Mouse (Mus musculus): ENCODE data around the gene Zfp646. TPM values are rescaled to one million over a fixed set of nuclear protein-coding genes. Genes with fewer than 3 reads are reported as not detected.
A peak's percentile ranks its signal among the peaks of the same experiment; 100 is the strongest.

The Zfp646 gene
- polyA plus RNA-seq, 1 experiment from 2014 or later = 7.4 TPM

DNA sequence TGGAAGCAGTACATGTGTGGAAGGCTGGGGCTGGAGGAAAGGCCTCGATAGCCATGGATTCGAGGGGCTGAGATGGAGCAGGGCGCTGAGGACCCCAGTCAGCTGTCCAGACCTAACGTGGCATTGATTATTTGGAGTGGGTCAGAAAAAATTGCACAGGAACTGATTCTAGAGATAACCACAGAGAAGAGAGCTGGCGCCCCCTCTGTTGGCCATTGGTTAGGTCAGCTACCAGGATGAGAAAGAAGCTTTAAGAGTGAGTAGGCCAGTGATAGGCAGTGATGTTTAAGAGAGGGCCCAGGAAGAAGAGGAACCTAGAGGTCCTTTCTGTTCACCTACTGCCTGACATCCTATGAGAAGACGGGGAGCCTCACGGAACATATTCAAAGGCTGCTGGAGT, 43.3 kb downstream of the Zfp646 start:
- no peak overlapping the region for H3K9ac ChIP-seq (ENCODE audit: low read depth, low read length)
- peaks cover 16% of the 10 kb centered on the region; the same call in 1 of the 2 replicates for H3K36me3 ChIP-seq (ENCODE audit: insufficient read depth, low read length)
- H3K4me2 ChIP-seq (ENCODE audit: low read length) = no peak overlapping the region
- DNase-seq (ENCODE audit: low spot score) = peak; percentile 63
- no peaks in the 10 kb centered on the region for H3K27me3 ChIP-seq (ENCODE audit: insufficient read depth, low read length)
- H3K27ac ChIP-seq = no peak overlapping the region
- 77% methylated on average over 7 of the region's 7 CpGs for WGBS
- H3K4me3 ChIP-seq (replicated peaks; ENCODE audit: low read depth, low read length) = no peak overlapping the region
- no peaks in the 10 kb centered on the region for H3K9me3 ChIP-seq (replicated peaks; ENCODE audit: low read length)
- ATAC-seq (replicated peaks; ENCODE audit: low FRiP score, low read depth) = no peak
- H3K4me1 ChIP-seq (replicated peaks; ENCODE audit: insufficient read depth, low read length) = 0 out of 2 replicates have a peak, but pooled peaks cover under 1% of the 10 kb centered on the region
- peak; percentile 58 for TF ChIP-seq CTCF (IDR thresholded peaks at IDR 0.05; ENCODE audit: low read depth)

DNA sequence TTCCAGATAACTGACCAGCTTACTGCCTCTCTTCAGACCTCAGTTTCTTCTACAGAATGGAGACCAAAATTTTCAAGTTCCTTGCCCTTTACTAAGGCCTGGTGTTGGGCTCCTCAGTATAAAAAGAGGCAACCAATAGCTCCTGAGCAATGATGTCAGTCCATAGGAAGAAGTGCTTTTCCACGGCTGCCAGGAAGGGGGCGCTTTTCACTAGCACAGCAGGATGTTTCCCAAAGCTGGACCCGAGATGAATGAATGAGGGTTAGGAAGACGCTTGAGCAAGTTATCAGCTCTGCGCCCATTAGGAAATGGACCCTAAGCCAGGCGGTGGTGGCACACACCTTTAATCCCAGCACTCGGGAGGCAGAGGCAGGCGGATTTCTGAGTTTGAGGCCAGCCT, 45.5 kb downstream of the Zfp646 start:
- H3K4me1 ChIP-seq (replicated peaks; ENCODE audit: insufficient read depth, low read length) = peaks cover 8% of the 10 kb centered on the region; the same call in 1 of the 2 replicates
- DNase-seq (ENCODE audit: low spot score) = peak; percentile 49
- H3K27me3 ChIP-seq (ENCODE audit: insufficient read depth, low read length) = no peaks in the 10 kb centered on the region
- no peak overlapping the region for H3K9ac ChIP-seq (ENCODE audit: low read depth, low read length)
- no peak overlapping the region for H3K4me3 ChIP-seq (replicated peaks; ENCODE audit: low read depth, low read length)
- no peak overlapping the region for H3K27ac ChIP-seq
- H3K9me3 ChIP-seq (replicated peaks; ENCODE audit: low read length) = no peaks in the 10 kb centered on the region
- TF ChIP-seq CTCF (IDR thresholded peaks at IDR 0.05; ENCODE audit: low read depth) = peak; percentile 67
- no peak for ATAC-seq (replicated peaks; ENCODE audit: low FRiP score, low read depth)
- H3K4me2 ChIP-seq (ENCODE audit: low read length) = no peak overlapping the region
- 67% methylated on average over 8 of the region's 8 CpGs for WGBS
- H3K36me3 ChIP-seq (ENCODE audit: insufficient read depth, low read length) = peaks cover 24% of the 10 kb centered on the region

DNA sequence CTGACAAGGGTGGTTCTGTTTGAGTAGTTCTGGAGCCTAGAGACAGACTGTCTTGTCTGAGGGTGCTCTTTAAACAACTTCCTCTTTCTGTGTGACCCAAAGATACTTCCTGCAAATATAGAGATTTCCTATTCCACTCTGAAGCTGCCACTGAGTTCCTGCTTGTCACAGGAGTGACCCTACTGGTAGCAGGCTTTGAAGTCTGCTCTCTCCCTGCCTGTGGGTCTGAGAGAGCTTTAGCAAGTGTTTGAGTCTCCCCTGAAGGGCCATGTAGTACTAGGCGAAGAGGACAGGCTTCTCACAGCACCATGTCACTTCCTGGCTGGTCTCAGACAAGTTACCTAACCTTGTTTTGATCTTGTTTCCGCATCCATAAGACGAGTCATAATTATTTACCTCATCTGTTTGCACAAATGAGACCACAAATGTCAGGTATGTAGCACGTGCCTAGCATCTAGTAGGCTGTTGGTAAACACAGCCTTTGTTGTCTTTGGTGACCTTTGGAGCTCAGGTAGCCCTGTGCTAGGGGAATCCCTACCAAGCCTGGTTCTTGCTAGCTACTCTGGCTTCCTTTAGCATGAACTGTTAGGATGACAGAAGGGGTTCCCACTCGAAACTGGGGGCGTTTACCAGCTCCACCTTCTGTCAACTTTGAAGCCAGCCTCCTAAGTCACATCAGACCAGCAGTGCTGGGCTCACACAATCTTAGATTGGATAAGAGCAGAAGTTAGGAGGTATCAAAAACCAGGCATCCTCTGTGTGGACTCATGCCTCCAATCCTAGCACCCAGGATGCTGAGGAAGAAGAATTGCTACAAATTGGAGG, 46.6 kb downstream of the Zfp646 start:
- no peak overlapping the region for H3K4me3 ChIP-seq (replicated peaks; ENCODE audit: low read depth, low read length)
- H3K27me3 ChIP-seq (ENCODE audit: insufficient read depth, low read length) = no peaks in the 10 kb centered on the region
- H3K27ac ChIP-seq = peak overlapping the region; percentile 44
- no peak for DNase-seq (ENCODE audit: low spot score)
- ATAC-seq (replicated peaks; ENCODE audit: low FRiP score, low read depth) = no peak
- H3K9ac ChIP-seq (ENCODE audit: low read depth, low read length) = no peak overlapping the region
- H3K4me1 ChIP-seq (replicated peaks; ENCODE audit: insufficient read depth, low read length) = peaks cover 17% of the 10 kb centered on the region
- 70% methylated on average over 6 of the region's 6 CpGs for WGBS
- no peak for TF ChIP-seq CTCF (IDR thresholded peaks at IDR 0.05; ENCODE audit: low read depth)
- H3K4me2 ChIP-seq (ENCODE audit: low read length) = no peak overlapping the region
- H3K36me3 ChIP-seq (ENCODE audit: insufficient read depth, low read length) = peaks cover 22% of the 10 kb centered on the region
- H3K9me3 ChIP-seq (replicated peaks; ENCODE audit: low read length) = no peaks in the 10 kb centered on the region

DNA sequence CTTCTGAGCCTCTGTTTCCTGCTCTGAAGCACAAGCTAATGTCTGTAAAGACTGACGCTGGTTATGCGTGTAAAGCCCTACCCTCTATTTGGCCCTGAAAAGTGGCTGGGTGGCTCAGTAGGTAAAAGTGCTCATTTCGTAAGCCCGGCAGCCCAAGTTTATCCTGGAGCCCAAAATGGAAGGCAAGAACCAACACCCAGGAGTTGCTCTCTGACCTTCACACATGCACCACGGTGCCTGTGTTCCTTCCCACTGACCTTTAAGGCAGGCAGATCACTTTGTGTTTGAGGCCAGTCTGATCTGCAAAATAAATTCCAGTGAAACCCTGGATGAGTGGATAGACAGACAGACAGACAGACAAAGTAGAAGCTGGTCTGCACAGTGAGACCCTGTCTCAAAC, 47.7 kb downstream of the Zfp646 start:
- 82% methylated on average over 5 of the region's 5 CpGs for WGBS
- H3K4me2 ChIP-seq (ENCODE audit: low read length) = no peak overlapping the region
- no peaks in the 10 kb centered on the region for H3K27me3 ChIP-seq (ENCODE audit: insufficient read depth, low read length)
- no peak overlapping the region for H3K4me3 ChIP-seq (replicated peaks; ENCODE audit: low read depth, low read length)
- ATAC-seq (replicated peaks; ENCODE audit: low FRiP score, low read depth) = no peak
- peak overlapping the region; percentile 93; the same call in 1 of the 2 replicates for H3K27ac ChIP-seq
- no peak for DNase-seq (ENCODE audit: low spot score)
- no peak for TF ChIP-seq CTCF (IDR thresholded peaks at IDR 0.05; ENCODE audit: low read depth)
- peaks cover 20% of the 10 kb centered on the region for H3K4me1 ChIP-seq (replicated peaks; ENCODE audit: insufficient read depth, low read length)
- no peak overlapping the region; the same call in 1 of the 2 replicates for H3K9ac ChIP-seq (ENCODE audit: low read depth, low read length)
- peaks cover 22% of the 10 kb centered on the region for H3K36me3 ChIP-seq (ENCODE audit: insufficient read depth, low read length)
- no peaks in the 10 kb centered on the region for H3K9me3 ChIP-seq (replicated peaks; ENCODE audit: low read length)

DNA sequence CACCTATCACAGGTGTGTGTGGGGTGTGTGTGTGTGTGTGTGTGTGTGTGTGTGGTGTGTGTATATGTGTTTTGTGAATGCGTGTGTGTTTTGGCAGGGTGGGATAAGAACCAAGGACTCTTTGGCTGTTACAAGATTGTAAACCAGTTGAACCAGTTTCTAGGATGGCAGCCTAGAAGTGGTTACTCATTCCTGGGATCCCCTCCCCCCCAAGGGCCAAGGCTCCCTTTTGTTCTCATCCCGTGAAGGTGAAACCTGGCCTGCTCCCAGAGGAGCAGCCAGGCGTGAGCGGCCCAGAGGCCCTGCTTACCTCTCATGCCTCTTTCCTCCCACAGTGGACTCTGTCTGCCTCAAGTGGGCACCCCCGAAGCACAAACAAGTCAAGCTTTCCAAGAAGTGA, 49.2 kb downstream of the Zfp646 start:
- no peak overlapping the region for H3K4me2 ChIP-seq (ENCODE audit: low read length)
- no peaks in the 10 kb centered on the region for H3K9me3 ChIP-seq (replicated peaks; ENCODE audit: low read length)
- 43% methylated on average over 5 of the region's 5 CpGs for WGBS
- H3K27me3 ChIP-seq (ENCODE audit: insufficient read depth, low read length) = no peaks in the 10 kb centered on the region
- no peak overlapping the region for H3K4me3 ChIP-seq (replicated peaks; ENCODE audit: low read depth, low read length)
- H3K36me3 ChIP-seq (ENCODE audit: insufficient read depth, low read length) = peaks cover 22% of the 10 kb centered on the region
- peaks cover 20% of the 10 kb centered on the region for H3K4me1 ChIP-seq (replicated peaks; ENCODE audit: insufficient read depth, low read length)
- peak overlapping the region; percentile 93 for H3K27ac ChIP-seq
- TF ChIP-seq CTCF (IDR thresholded peaks at IDR 0.05; ENCODE audit: low read depth) = no peak
- DNase-seq (ENCODE audit: low spot score) (peak; percentile 66), ATAC-seq (replicated peaks; ENCODE audit: low FRiP score, low read depth) (peak; percentile 81)
- 0 out of 2 replicates have a peak overlapping the region, but pooled peaks have one; percentile 24 for H3K9ac ChIP-seq (ENCODE audit: low read depth, low read length)

DNA sequence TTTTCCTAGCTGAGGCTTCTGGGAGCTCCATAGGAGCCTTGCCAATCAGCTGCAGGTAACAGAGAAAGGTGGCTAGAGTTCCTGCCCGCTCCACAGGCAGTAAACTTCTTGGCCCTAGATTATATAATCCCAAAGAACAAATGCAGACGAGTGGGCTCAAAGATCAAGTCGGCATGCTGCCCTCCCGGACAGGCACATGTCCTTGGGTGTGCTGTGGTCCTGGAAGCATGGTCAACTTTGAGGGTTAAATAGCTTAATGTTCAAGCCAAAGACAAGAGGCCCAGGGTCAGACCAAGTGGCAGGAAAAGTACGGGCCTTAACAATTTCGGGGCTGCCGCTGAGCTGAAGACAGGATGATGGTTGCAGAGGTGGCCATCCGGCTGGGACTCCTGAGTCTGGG, 50.0 kb downstream of the Zfp646 start:
- H3K4me1 ChIP-seq (replicated peaks; ENCODE audit: insufficient read depth, low read length) = peaks cover 20% of the 10 kb centered on the region
- ATAC-seq (replicated peaks; ENCODE audit: low FRiP score, low read depth) (peak; percentile 15), DNase-seq (ENCODE audit: low spot score) (no peak)
- TF ChIP-seq CTCF (IDR thresholded peaks at IDR 0.05; ENCODE audit: low read depth) = no peak
- no peak overlapping the region for H3K4me2 ChIP-seq (ENCODE audit: low read length)
- no peak overlapping the region for H3K4me3 ChIP-seq (replicated peaks; ENCODE audit: low read depth, low read length)
- WGBS = 65% methylated on average over 8 of the region's 8 CpGs
- H3K36me3 ChIP-seq (ENCODE audit: insufficient read depth, low read length) = peaks cover 22% of the 10 kb centered on the region
- no peaks in the 10 kb centered on the region for H3K9me3 ChIP-seq (replicated peaks; ENCODE audit: low read length)
- no peaks in the 10 kb centered on the region for H3K27me3 ChIP-seq (ENCODE audit: insufficient read depth, low read length)
- H3K27ac ChIP-seq = peak overlapping the region; percentile 93
- H3K9ac ChIP-seq (ENCODE audit: low read depth, low read length) = peak overlapping the region; percentile 24; the same call in 1 of the 2 replicates

Data from kidney, postnatal 0 days (tissue).